Mouse (Mus musculus) adrenal gland (tissue): ENCODE measurements at regions not wholly inside any gene's neighbourhood (a gene's known extent, or its start where the extent isn't known, plus 50 kb on each side); places are given as distances from the start of the nearest gene placed in this dataset.
"Not testable (repeated sequence)": the region's sequence is repeated elsewhere in the genome, so short reads cannot be mapped to it uniquely, and the experiment has no call there.

Experiments
- intact Hi-C: fragments of 180-260 bp; cut with DNase I; formaldehyde crosslinking; loops from one replicate; pipeline ENCODE4 v1.15.1; 2025

GRCm38 (mm10) chr12:114285082-114285481 lies 741.4 kb downstream of the Adam6a start:
- intact Hi-C loops, result no loop called here

GRCm38 (mm10) chr12:114287041-114287440 lies 743.3 kb downstream of the Adam6a start:
- intact Hi-C loops, result no loop called here

- intact Hi-C loops, result no loop called here
Measured at GRCm38 (mm10) chr12:114291083-114291482, 747.4 kb downstream of the Adam6a start.

- intact Hi-C loops, result no loop called here
Measured at GRCm38 (mm10) chr12:114299771-114300170, 756.1 kb downstream of the Adam6a start.

- intact Hi-C loops, result no loop called here
Measured at GRCm38 (mm10) chr12:114301728-114302127, 758.0 kb downstream of the Adam6a start.

- intact Hi-C loops, result no loop called here
Measured at GRCm38 (mm10) chr12:114332552-114332951, 788.8 kb downstream of the Adam6a start.

- intact Hi-C loops, result no loop called here
Measured at GRCm38 (mm10) chr12:114366276-114366675, 822.6 kb downstream of the Adam6a start.

GRCm38 (mm10) chr12:114378696-114379350 lies 835.1 kb downstream of the Adam6a start:
- intact Hi-C loops, result not testable (repeated sequence)

- intact Hi-C loops, result no loop called here
Measured at GRCm38 (mm10) chr12:114391447-114391846, 847.7 kb downstream of the Adam6a start.

GRCm38 (mm10) chr12:114406206-114406605 lies 862.5 kb downstream of the Adam6a start:
- intact Hi-C loops, result no loop called here

GRCm38 (mm10) chr12:114434529-114434928 lies 890.8 kb downstream of the Adam6a start:
- intact Hi-C loops, result no loop called here

GRCm38 (mm10) chr12:114462037-114462436 lies 918.3 kb downstream of the Adam6a start:
- intact Hi-C loops, result no loop called here

- intact Hi-C loops, result no loop called here
Measured at GRCm38 (mm10) chr12:114462566-114462965, 918.9 kb downstream of the Adam6a start.

- intact Hi-C loops, result no loop called here
Measured at GRCm38 (mm10) chr12:114468857-114469256, 925.1 kb downstream of the Adam6a start.

GRCm38 (mm10) chr12:114472678-114473077 lies 929.0 kb downstream of the Adam6a start:
- intact Hi-C loops, result loop anchor here (2.0 kb wide), 1 partner anchor 46 kb away; no protein-coding TSS in a partner anchor

- intact Hi-C loops, result no loop called here
Measured at GRCm38 (mm10) chr12:114478741-114479140, 935.0 kb downstream of the Adam6a start.

GRCm38 (mm10) chr12:114493500-114494031 lies 949.9 kb downstream of the Adam6a start:
- intact Hi-C loops, result not testable (repeated sequence)

GRCm38 (mm10) chr12:114495741-114496140 lies 952.0 kb downstream of the Adam6a start:
- intact Hi-C loops, result no loop called here

- intact Hi-C loops, result no loop called here
Measured at GRCm38 (mm10) chr12:114513143-114513542, 969.4 kb downstream of the Adam6a start.

- intact Hi-C loops, result not testable (repeated sequence)
Measured at GRCm38 (mm10) chr12:114542094-114542493, 998.4 kb downstream of the Adam6a start.

- intact Hi-C loops, result not testable (repeated sequence)
Measured at GRCm38 (mm10) chr12:114544931-114545330, 1001.2 kb downstream of the Adam6a start.

GRCm38 (mm10) chr12:114562440-114562839 lies 1018.7 kb downstream of the Adam6a start:
- intact Hi-C loops, result no loop called here

GRCm38 (mm10) chr12:114562978-114563377 lies 1019.3 kb downstream of the Adam6a start:
- intact Hi-C loops, result no loop called here
